Mouse (Mus musculus): ENCODE measurements at regions not wholly inside any gene's neighbourhood (a gene's known extent, or its start where the extent isn't known, plus 50 kb on each side); places are given as distances from the start of the nearest gene placed in this dataset.
A peak's percentile ranks its signal among the peaks of the same experiment; 100 is the strongest.

- no peak for DNase-seq (ENCODE audit: low spot score in 2 of 2)
Measured at GRCm38 (mm10) chr12:14088960-14089359, 62.9 kb downstream of the Fam84a start.

DNA sequence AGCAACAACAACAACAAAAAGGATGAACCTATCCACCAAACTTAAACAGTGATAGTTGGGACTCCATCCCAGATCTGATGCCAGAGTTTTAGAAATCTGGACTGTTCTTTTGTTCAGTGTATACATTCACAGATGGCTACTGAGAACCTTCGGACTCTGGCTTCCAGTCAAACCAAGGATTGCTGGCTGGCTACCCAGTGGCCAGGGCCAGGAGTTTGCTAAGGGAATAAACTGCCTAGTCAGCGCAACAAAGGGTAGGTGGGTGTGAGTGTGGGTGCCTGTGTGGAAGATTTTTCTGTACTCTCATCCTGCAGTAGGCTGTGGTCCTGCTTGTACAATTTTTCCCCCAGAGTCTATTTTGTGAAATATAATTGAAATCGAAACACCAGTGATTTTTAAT, 69.1 kb downstream of the Fam84a start:
- DNase-seq (ENCODE audit: low spot score in 2 of 2): peak in 1 of 2 experiments; percentile 40

DNA sequence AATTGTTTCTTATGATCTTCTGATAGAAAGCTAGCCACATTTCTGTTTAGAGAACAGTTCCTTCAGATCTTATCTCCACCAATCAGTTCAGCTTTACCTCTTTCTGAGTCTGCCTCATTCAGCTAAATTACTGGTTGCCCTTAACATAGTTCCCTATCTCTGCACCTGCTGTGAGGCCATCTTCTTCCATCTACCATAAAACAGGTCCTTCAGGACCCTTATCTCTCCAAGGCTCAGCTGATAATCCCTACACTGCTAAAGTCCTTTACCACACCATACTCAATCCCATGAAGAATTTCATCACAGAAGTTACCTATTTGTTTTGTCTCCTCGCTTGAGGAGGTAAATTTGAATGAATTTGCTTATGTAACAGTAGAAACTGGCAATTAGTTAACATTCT, 72.0 kb downstream of the Fam84a start:
- no peak for DNase-seq (ENCODE audit: low spot score in 2 of 2)

DNA sequence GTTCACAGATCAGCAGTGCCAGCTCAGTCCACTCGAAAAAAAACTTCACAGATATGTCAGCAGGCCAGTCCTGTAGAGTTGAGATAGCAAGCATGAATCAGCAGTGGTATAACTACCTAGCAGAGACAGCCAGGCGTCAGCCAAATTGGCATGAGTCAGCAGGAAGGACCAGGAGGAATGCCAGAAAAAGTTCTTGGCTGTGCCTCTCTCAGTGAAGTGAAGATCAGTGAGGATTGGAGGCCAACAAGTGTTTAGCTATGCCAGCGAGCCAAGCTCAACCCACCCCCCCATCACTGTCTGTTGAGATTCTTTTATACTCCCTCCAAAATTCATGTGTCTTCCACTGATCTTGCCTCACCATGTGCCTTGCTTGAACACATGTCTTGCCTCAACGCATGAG, 82.8 kb downstream of the Fam84a start:
- DNase-seq (ENCODE audit: low spot score in 2 of 2): peak in 1 of 2 experiments; percentile 63

- no peak for DNase-seq (ENCODE audit: low spot score in 2 of 2)
Measured at GRCm38 (mm10) chr12:14065401-14065800, 86.5 kb downstream of the Fam84a start.

DNA sequence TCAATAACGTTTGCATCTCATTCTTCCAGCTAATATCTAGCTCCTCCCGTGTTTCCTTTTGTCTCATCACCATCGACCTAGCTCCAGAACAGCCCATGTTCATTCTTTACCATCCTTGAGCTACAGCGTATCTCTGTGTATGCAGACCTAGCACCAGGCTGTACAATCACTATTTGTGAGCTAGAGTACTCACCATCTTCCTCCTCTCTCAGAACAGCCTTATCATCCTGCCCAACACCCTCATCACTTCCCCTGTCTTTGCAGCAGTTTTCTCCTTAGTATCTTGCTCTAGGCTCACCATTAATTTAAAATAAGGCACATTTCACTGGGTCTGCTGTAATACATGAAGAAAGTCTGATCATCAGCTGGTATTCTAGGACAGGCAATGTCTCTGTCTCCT, 88.6 kb downstream of the Fam84a start:
- no peak for DNase-seq (ENCODE audit: low spot score in 2 of 2)

DNA sequence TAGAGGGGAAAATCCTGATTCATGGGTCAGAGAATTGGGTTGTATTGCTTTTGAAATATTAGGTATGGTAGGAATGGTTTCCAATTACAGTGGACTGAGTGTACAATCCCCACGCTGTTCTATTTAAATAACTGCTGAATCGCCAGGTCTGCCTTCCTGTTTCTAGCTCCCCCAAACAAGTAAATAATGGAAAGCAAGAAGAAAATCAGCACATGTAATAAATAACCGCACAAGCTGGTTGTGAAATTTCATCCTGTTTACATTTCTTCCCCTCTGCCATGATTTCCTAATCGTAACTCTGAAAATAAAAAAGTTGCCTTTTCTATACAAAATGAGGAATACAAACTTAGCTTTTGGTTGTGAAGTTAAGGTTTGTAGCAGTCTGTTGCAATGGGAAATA, 95.7 kb downstream of the Fam84a start:
- no peak for DNase-seq (ENCODE audit: low spot score in 2 of 2)

DNA sequence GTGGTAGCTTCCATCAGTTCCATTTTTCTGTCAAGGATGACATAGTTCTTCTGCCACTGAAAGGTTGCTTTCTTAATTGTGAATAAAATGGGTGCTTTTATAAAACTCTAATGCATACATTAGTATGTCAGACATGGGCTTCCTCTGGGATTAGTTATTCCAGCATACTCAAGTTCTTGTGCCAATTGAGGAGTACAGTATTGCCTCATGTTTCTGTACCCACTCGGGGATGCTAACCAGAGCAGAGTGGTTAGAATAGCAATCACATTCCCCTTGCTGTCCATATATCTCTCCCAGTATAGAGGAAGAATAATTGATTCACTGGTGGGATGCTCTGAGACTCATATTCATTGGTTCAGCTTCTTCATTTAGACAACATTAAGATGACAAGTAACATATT, 119.5 kb downstream of the Fam84a start:
- no peak for DNase-seq (ENCODE audit: low spot score in 2 of 2)

DNA sequence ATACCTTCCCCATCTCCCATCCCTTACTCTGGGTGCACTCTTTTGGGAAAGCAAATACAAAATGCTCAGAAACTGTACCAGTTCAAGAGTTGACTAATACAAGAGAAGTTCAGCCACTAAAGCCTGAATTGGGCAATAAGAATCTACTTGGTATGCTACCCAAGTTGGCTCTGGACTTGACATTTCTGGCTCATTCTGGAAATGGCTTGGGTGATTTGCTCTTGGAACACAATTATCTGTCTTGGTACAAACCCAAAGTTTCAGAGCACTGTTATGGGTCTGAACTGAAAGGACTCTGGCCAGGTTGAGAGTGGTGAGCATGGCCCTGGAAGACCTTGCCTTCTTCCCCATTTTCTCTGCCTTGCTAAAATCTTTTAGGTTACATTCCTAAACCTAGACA, 136.6 kb downstream of the Fam84a start:
- no peak for DNase-seq (ENCODE audit: low spot score in 2 of 2)

DNA sequence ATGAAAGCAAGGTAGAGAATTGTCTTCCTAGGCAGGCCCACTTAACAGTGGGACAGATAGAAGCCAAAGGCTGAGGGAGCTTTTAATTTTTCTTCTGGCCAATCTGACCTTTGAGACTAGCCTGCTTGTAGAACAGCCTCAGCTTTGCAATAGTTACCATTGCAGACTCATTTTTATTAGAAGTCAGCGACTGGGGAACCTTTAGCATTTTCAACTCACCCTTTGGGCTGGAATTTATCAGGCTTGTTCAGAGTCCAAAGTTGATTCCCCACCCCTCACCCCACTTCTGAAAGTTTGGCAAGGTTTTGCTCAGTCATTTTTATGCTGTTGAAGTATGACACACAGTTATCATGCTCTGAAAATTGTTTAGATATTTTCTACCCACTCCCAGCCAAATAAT, 145.9 kb downstream of the Fam84a start:
- DNase-seq (ENCODE audit: low spot score in 2 of 2): no peak

GRCm38 (mm10) chr12:14001672-14002071, 150.2 kb downstream of the Fam84a start:
- DNase-seq (ENCODE audit: low spot score in 2 of 2): no peak

GRCm38 (mm10) chr12:13984396-13984776, 167.5 kb downstream of the Fam84a start:
- DNase-seq (ENCODE audit: low spot score in 2 of 2): no peak

DNA sequence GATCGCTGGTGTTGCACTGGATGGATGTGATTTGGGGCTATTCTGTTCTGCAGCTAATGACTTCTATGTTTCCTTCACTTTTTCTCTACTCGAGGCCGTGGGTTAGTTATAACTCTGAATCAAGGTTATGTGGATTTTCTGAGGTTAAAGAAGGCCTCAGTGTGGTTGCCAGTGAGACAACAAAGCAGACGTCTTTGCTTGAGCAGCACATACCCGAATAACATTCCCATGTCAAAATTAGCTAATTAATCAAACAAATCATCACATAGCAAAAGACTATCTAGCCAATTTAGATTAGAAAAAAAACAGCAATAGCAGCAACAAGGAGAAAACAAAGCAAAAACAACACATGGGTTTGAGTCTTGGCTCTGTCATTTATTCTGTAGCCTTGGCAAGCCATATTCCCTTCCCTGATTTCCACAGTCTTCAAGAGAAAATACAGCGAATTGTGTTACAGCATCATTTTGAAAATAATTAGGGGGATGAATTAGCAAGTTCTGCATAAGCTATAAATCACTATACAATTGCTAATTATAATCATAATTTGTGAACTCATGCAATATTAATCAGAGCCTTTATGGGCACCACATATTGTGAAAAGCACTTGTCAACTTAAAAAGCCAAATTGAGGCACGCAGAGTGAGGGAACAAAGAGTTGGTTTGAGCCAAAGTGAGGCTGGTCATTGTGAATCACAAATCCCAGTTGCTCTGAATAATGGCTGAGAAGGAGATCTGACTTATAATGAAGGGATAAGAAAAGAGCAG, 168.0 kb downstream of the Fam84a start:
- DNase-seq (ENCODE audit: low spot score in 2 of 2): no peak

DNA sequence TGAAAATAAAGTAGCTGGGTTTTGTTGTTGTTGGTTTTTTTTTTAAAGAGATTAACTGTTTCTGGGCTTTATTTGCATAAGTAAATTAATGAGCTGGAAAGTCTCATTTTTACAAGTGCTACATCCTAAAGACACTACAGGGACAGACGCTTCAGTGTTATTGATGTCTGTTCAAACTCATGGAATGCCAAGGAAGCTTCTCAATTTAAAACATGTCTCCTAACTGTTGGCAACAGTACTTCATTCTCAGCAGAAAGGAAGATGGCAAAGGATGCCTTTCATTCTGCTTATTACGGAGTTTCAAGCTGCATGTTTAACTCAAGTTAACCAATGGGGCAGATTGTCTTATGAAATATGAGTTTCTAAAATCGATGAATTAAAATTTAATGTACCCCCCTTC, 187.3 kb downstream of the Fam84a start:
- DNase-seq (ENCODE audit: low spot score in 2 of 2): no peak

DNA sequence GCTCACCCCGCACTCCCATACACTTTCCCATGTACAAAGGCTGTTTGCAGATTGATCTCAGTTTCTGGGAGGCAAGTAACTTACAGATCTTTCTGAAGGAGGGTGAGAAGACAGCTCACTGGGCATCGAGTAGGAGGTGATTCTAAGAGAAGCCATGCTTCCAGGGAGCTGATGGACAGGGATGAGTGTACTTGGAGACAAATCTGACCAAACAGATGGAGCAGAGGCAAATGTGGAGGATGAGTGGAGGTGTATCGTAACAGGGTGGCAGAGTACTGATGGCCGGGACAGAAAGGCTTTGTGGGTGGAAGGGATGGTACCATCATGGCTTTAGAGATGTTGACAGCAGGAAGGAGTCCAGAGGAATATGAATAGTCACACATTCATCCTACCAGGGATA, 212.4 kb downstream of the Fam84a start:
- DNase-seq (ENCODE audit: low spot score in 2 of 2): peak; percentile 76 to 80

- no peak for DNase-seq (ENCODE audit: low spot score in 2 of 2)
Measured at GRCm38 (mm10) chr12:13921066-13921465, 230.8 kb downstream of the Fam84a start.

DNA sequence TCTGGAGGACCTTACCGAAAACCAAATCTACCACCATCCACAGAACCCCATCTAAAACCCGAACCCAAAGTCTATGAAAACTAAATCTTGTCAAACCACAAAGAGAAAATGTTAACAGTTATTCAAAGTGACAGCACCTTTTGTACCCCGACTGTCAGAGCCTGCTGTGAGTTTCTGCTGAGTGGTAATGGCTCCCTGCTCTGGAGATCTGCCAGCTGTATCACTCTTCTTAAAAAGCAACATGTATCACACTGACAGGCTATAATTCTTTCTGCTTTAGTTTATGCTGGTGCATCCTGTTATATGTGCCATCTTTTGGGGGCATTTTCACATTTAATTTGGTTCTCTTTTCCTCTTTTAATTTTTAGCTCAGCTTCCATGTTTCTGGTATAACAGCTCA, 268.5 kb downstream of the Fam84a start:
- DNase-seq (ENCODE audit: low spot score in 2 of 2): no peak

DNA sequence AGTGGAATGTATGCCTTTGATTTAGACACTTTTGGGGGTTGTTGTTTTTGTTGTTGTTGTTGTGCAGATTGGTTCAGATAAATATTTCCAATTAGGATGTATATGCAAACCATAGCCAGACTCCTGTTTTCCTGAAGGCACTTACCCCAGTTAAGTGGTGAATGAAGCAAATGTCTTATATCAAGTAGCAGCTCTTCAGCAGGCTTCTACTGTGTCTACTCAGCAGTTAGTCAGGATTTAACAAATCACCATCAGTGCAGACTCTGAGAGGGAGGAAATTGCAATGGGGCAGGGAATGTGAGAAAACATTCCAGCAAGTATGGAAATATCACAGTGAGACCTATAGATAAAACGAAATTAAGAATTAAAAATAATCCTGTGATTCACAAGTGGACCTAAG, 282.7 kb downstream of the Fam84a start:
- no peak for DNase-seq (ENCODE audit: low spot score in 2 of 2)

DNA sequence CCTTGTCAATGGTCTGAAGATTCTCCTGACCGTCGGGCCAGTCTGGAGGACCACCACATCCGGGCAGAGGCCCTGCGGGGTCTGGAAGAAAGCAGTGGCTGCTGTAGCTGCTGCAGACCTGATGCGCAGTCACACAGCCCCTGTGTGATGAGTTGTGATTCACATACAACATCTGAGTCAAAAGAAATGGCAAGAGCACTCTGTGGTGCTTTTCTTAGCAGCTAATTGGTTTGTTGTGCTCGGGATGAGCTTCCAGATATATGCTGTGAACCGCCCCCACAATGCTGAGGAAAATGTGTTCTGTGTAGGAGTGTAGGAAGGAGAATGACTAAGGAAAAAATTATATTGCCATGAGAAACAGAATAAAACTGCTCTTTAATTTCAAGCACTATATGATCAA, 290.6 kb downstream of the Fam84a start:
- DNase-seq (ENCODE audit: low spot score in 2 of 2): peak; percentile 66 to 83

GRCm38 (mm10) chr12:13844532-13845485, 307.0 kb downstream of the Fam84a start:
- DNase-seq (ENCODE audit: low spot score in 2 of 2): peak in 1 of 2 experiments; percentile 42

- no peak for DNase-seq (ENCODE audit: low spot score in 2 of 2)
Measured at GRCm38 (mm10) chr12:13843423-13844080, 308.3 kb downstream of the Fam84a start.

DNA sequence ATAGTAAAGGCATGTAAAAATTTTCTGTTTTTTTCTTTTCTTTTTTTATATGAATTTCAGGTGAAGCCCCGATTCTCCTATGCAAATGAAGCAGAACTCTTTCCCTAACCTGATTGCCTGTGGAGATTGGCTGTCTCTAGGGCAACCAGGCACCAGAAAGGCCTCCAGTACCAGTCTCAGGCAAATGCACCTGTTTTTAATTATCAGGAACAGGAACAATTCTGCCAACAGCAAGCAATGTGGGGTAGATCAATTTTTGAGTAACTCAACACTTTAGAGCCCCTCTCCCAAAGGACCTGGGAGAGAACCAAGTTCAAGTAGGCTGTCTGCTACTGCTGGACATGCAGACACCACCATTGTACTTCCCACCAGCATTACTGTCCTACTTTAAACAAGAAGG, 310.6 kb downstream of the Fam84a start:
- DNase-seq (ENCODE audit: low spot score in 2 of 2): no peak
